Mouse (Mus musculus) small intestine, adult 2 months (tissue): ENCODE results near the gene Hectd3.

Experiments used
- CTCF ChIP-seq: fragments of 200-500 bp; IDR thresholded peaks from 2 replicates; pipeline ENCODE4 v1.5.1; 2012; ENCODE audit warnings: low read depth, mild to moderate bottlenecking, control low read depth, inconsistent platforms, low read length, moderate library complexity, mixed read lengths; ENCODE audit not compliant: insufficient replicate concordance, insufficient read length; ENCODE audit errors: extremely low read depth
- POLR2A ChIP-seq: fragments of 200-500 bp; IDR thresholded peaks from 2 replicates; pipeline ENCODE4 v1.6.1; 2012; ENCODE audit warnings: low read depth, mild to moderate bottlenecking, control low read depth, inconsistent platforms, low read length, moderate library complexity

DNA sequence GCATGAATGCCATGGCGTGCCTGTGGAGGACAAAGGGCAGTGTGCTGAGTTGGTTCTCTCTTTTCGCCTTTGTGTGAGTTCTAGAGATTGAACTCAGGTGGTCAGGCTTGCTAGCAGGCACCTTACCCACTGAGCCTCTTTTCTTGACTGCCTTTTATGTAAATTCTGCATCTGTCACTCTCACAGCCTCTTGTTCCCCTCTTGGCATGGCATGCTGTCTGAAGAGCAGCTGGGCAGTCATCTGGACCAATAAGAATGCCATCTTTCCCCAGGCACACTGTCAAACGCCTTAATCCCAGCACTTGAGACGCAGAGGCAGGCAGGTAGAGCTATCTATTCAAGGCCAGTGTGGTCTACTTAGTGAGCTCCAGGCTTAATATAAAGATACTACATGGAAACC is 58.8 kb downstream of the Hectd3 start:
- TF ChIP-seq CTCF, result no peak
- no peak for TF ChIP-seq POLR2A
